Mouse (Mus musculus): Measurements from ENCODE around the gene Aox2. TPM values are rescaled to one million over a fixed set of nuclear protein-coding genes. Genes with fewer than 3 reads are reported as not detected.

Aox2 gene
- polyA plus RNA-seq (2014; fragmentation: Nextera tagmentation; extraction: Ambion mirVana), result not detected in 2 replicates

- Histone ChIP-seq H3K9ac (ENCODE audit: low read length) (no peak within 1 kb of the TSS), H3K4me3 (ENCODE audit: low read depth, low read length) (no peak within 1 kb of the TSS), H3K4me2 (no peak within 1 kb of the TSS), H3K27me3 (ENCODE audit: control insufficient read depth, insufficient read depth, low read length) (no peaks in the 10 kb centered on the region), H3K27ac (ENCODE audit: low read depth, low read length) (no peak within 1 kb of the TSS), H3K9me3 (ENCODE audit: control insufficient read depth, low read length) (no peaks in the 10 kb centered on the region), H3K36me3 (ENCODE audit: control insufficient read depth, insufficient read depth, low read length) (no peaks in the 10 kb centered on the region), H3K4me1 (ENCODE audit: control insufficient read depth, insufficient read depth, low read length) (no peaks in the 10 kb centered on the region)
- DNase-seq (ENCODE audit: low spot score, missing footprints) (no peak), ATAC-seq (ENCODE audit: low FRiP score) (no peak)
- WGBS, result 73% methylated on average over 5 of the region's 5 CpGs
Measured at GRCm38 (mm10) chr1:58278026-58278425, at the start of gene Aox2. TSS of gene Aox2 (plus strand) at chr1:58278326.

GRCm38 (mm10) chr1:58228916-58229315 lies 49.2 kb upstream of the Aox2 start:
- no peak overlapping the region for H3K9ac ChIP-seq (ENCODE audit: low read length)
- H3K36me3 ChIP-seq (ENCODE audit: control insufficient read depth, insufficient read depth, low read length), result no peaks in the 10 kb centered on the region
- DNase-seq (ENCODE audit: low spot score, missing footprints) (no peak), ATAC-seq (ENCODE audit: low FRiP score) (no peak)
- no peaks in the 10 kb centered on the region for H3K4me1 ChIP-seq (ENCODE audit: control insufficient read depth, insufficient read depth, low read length)
- H3K4me3 ChIP-seq (ENCODE audit: low read depth, low read length), result no peak overlapping the region
- H3K4me2 ChIP-seq, result no peak overlapping the region
- H3K27ac ChIP-seq (ENCODE audit: low read depth, low read length), result no peak overlapping the region
- no peaks in the 10 kb centered on the region for H3K27me3 ChIP-seq (ENCODE audit: control insufficient read depth, insufficient read depth, low read length)
- no peaks in the 10 kb centered on the region for H3K9me3 ChIP-seq (ENCODE audit: control insufficient read depth, low read length)

- Histone ChIP-seq H3K27me3 (ENCODE audit: control insufficient read depth, insufficient read depth, low read length) (no peaks in the 10 kb centered on the region), H3K4me1 (ENCODE audit: control insufficient read depth, insufficient read depth, low read length) (no peaks in the 10 kb centered on the region), H3K27ac (ENCODE audit: low read depth, low read length) (no peak overlapping the region), H3K36me3 (ENCODE audit: control insufficient read depth, insufficient read depth, low read length) (no peaks in the 10 kb centered on the region), H3K4me3 (ENCODE audit: low read depth, low read length) (no peak overlapping the region), H3K9me3 (ENCODE audit: control insufficient read depth, low read length) (no peaks in the 10 kb centered on the region), H3K9ac (ENCODE audit: low read length) (no peak overlapping the region), H3K4me2 (no peak overlapping the region)
- ATAC-seq (ENCODE audit: low FRiP score), result no peak
- no peak for DNase-seq (ENCODE audit: low spot score, missing footprints)
- 88% methylated on average over 4 of the region's 4 CpGs for WGBS
Measured at GRCm38 (mm10) chr1:58229774-58230173, 48.4 kb upstream of the Aox2 start.

- DNase-seq (ENCODE audit: low spot score, missing footprints) (no peak), ATAC-seq (ENCODE audit: low FRiP score) (no peak)
- H3K4me3 ChIP-seq (ENCODE audit: low read depth, low read length), result no peak overlapping the region
- H3K9ac ChIP-seq (ENCODE audit: low read length), result no peak overlapping the region
- H3K4me2 ChIP-seq, result no peak overlapping the region
- no peaks in the 10 kb centered on the region for H3K4me1 ChIP-seq (ENCODE audit: control insufficient read depth, insufficient read depth, low read length)
- no peaks in the 10 kb centered on the region for H3K27me3 ChIP-seq (ENCODE audit: control insufficient read depth, insufficient read depth, low read length)
- 56% methylated on average over 5 of the region's 5 CpGs for WGBS
- H3K27ac ChIP-seq (ENCODE audit: low read depth, low read length), result no peak overlapping the region
- H3K36me3 ChIP-seq (ENCODE audit: control insufficient read depth, insufficient read depth, low read length), result no peaks in the 10 kb centered on the region
- no peaks in the 10 kb centered on the region for H3K9me3 ChIP-seq (ENCODE audit: control insufficient read depth, low read length)
Measured at GRCm38 (mm10) chr1:58230542-58230941, 47.6 kb upstream of the Aox2 start.

GRCm38 (mm10) chr1:58235405-58235804 lies 42.7 kb upstream of the Aox2 start:
- WGBS, result 52% methylated on average over 5 of the region's 5 CpGs
- Histone ChIP-seq H3K4me2 (no peak overlapping the region), H3K27me3 (ENCODE audit: control insufficient read depth, insufficient read depth, low read length) (no peaks in the 10 kb centered on the region), H3K4me3 (ENCODE audit: low read depth, low read length) (no peak overlapping the region), H3K9ac (ENCODE audit: low read length) (no peak overlapping the region), H3K36me3 (ENCODE audit: control insufficient read depth, insufficient read depth, low read length) (no peaks in the 10 kb centered on the region), H3K9me3 (ENCODE audit: control insufficient read depth, low read length) (no peaks in the 10 kb centered on the region), H3K4me1 (ENCODE audit: control insufficient read depth, insufficient read depth, low read length) (no peaks in the 10 kb centered on the region), H3K27ac (ENCODE audit: low read depth, low read length) (no peak overlapping the region)
- DNase-seq (ENCODE audit: low spot score, missing footprints), result no peak
- no peak for ATAC-seq (ENCODE audit: low FRiP score)

- 83% methylated on average over 4 of the region's 4 CpGs for WGBS
- no peak overlapping the region for H3K27ac ChIP-seq (ENCODE audit: low read depth, low read length)
- no peak for DNase-seq (ENCODE audit: low spot score, missing footprints)
- ATAC-seq (ENCODE audit: low FRiP score), result no peak
- H3K27me3 ChIP-seq (ENCODE audit: control insufficient read depth, insufficient read depth, low read length), result no peaks in the 10 kb centered on the region
- no peaks in the 10 kb centered on the region for H3K4me1 ChIP-seq (ENCODE audit: control insufficient read depth, insufficient read depth, low read length)
- H3K4me2 ChIP-seq, result no peak overlapping the region
- no peak overlapping the region for H3K4me3 ChIP-seq (ENCODE audit: low read depth, low read length)
- no peaks in the 10 kb centered on the region for H3K9me3 ChIP-seq (ENCODE audit: control insufficient read depth, low read length)
- H3K9ac ChIP-seq (ENCODE audit: low read length), result no peak overlapping the region
- H3K36me3 ChIP-seq (ENCODE audit: control insufficient read depth, insufficient read depth, low read length), result no peaks in the 10 kb centered on the region
Measured at GRCm38 (mm10) chr1:58237527-58238299, 40.4 kb upstream of the Aox2 start.

GRCm38 (mm10) chr1:58238440-58238839 lies 39.7 kb upstream of the Aox2 start:
- no peak overlapping the region for H3K9ac ChIP-seq (ENCODE audit: low read length)
- ATAC-seq (ENCODE audit: low FRiP score) (no peak), DNase-seq (ENCODE audit: low spot score, missing footprints) (no peak)
- no peak overlapping the region for H3K4me2 ChIP-seq
- H3K9me3 ChIP-seq (ENCODE audit: control insufficient read depth, low read length), result no peaks in the 10 kb centered on the region
- no peaks in the 10 kb centered on the region for H3K4me1 ChIP-seq (ENCODE audit: control insufficient read depth, insufficient read depth, low read length)
- WGBS, result 89% methylated on average over 5 of the region's 5 CpGs
- H3K36me3 ChIP-seq (ENCODE audit: control insufficient read depth, insufficient read depth, low read length), result no peaks in the 10 kb centered on the region
- no peak overlapping the region for H3K27ac ChIP-seq (ENCODE audit: low read depth, low read length)
- H3K4me3 ChIP-seq (ENCODE audit: low read depth, low read length), result no peak overlapping the region
- H3K27me3 ChIP-seq (ENCODE audit: control insufficient read depth, insufficient read depth, low read length), result no peaks in the 10 kb centered on the region

GRCm38 (mm10) chr1:58238961-58239360 lies 39.2 kb upstream of the Aox2 start:
- Histone ChIP-seq H3K36me3 (ENCODE audit: control insufficient read depth, insufficient read depth, low read length) (no peaks in the 10 kb centered on the region), H3K9me3 (ENCODE audit: control insufficient read depth, low read length) (no peaks in the 10 kb centered on the region), H3K27ac (ENCODE audit: low read depth, low read length) (no peak overlapping the region), H3K27me3 (ENCODE audit: control insufficient read depth, insufficient read depth, low read length) (no peaks in the 10 kb centered on the region), H3K9ac (ENCODE audit: low read length) (no peak overlapping the region), H3K4me2 (no peak overlapping the region), H3K4me3 (ENCODE audit: low read depth, low read length) (no peak overlapping the region), H3K4me1 (ENCODE audit: control insufficient read depth, insufficient read depth, low read length) (no peaks in the 10 kb centered on the region)
- WGBS, result 93% methylated on average over 9 of the region's 9 CpGs
- DNase-seq (ENCODE audit: low spot score, missing footprints), result no peak
- ATAC-seq (ENCODE audit: low FRiP score), result no peak

- H3K27ac ChIP-seq (ENCODE audit: low read depth, low read length), result no peak overlapping the region
- WGBS, result 77% methylated on average over 6 of the region's 6 CpGs
- H3K4me1 ChIP-seq (ENCODE audit: control insufficient read depth, insufficient read depth, low read length), result no peaks in the 10 kb centered on the region
- H3K9me3 ChIP-seq (ENCODE audit: control insufficient read depth, low read length), result no peaks in the 10 kb centered on the region
- H3K27me3 ChIP-seq (ENCODE audit: control insufficient read depth, insufficient read depth, low read length), result no peaks in the 10 kb centered on the region
- H3K9ac ChIP-seq (ENCODE audit: low read length), result no peak overlapping the region
- no peaks in the 10 kb centered on the region for H3K36me3 ChIP-seq (ENCODE audit: control insufficient read depth, insufficient read depth, low read length)
- ATAC-seq (ENCODE audit: low FRiP score), result no peak
- H3K4me2 ChIP-seq, result no peak overlapping the region
- no peak overlapping the region for H3K4me3 ChIP-seq (ENCODE audit: low read depth, low read length)
- no peak for DNase-seq (ENCODE audit: low spot score, missing footprints)
Measured at GRCm38 (mm10) chr1:58240347-58240746, 37.8 kb upstream of the Aox2 start.
